Mouse (Mus musculus) liver, embryonic 14.5 days (tissue): ENCODE measurements around the gene Clec1b. TPM values are rescaled to one million over a fixed set of nuclear protein-coding genes. Genes with fewer than 3 reads are reported as not detected.

ENCODE experiments used
- ATAC-seq: fragments of 200-750 bp; cut with Nextera tagmentation; 2 replicates; pipeline ENCODE4 v1.8.0; 2017; ENCODE audit warnings: moderate number of reproducible peaks, mild to moderate bottlenecking, moderate library complexity; ENCODE audit not compliant: insufficient read depth
- DNase-seq, 3 experiments: peaks; one replicate each; pipeline ENCODE4 v3.0.0-alpha.2; 2012 to 2013; ENCODE audit warnings: low read depth in 3 of 3, low spot score in 3 of 3
- H3K27ac ChIP-seq: fragments of 300-500 bp; sonication (generic); 2 replicates; pipeline ENCODE4 v1.5.1; 2014; ENCODE audit warnings: moderate library complexity, mild to moderate bottlenecking, control low read depth, inconsistent platforms
- H3K27me3 ChIP-seq: fragments of 300-500 bp; sonication (generic); 2 replicates; pipeline ENCODE4 v1.6.1; 2014; ENCODE audit warnings: mild to moderate bottlenecking, low read length, moderate library complexity; ENCODE audit not compliant: control insufficient read depth, insufficient read depth
- H3K36me3 ChIP-seq: fragments of 300-500 bp; sonication (generic); replicated peaks from 2 replicates; pipeline ENCODE4 v1.6.1; 2014; ENCODE audit warnings: low read depth; ENCODE audit not compliant: control insufficient read depth, insufficient read depth
- H3K4me1 ChIP-seq, 2 experiments: fragments of 200-500 bp in 1 of 2; fragments of 300-500 bp in 1 of 2; sonication (generic) in 1 of 2; replicated peaks; 2 replicates each; pipeline ENCODE4 v1.6.1; 2012 to 2014; ENCODE audit warnings: antibody characterized with exemption in 1 of 2, inconsistent platforms in 1 of 2, low read length in 1 of 2; ENCODE audit not compliant: control insufficient read depth in 2 of 2, insufficient read depth in 2 of 2
- H3K4me2 ChIP-seq: fragments of 300-500 bp; sonication (generic); 2 replicates; pipeline ENCODE4 v1.6.1; 2014; ENCODE audit warnings: low read depth, mild to moderate bottlenecking, control low read depth, moderate library complexity
- H3K4me3 ChIP-seq, 2 experiments: fragments of 200-500 bp in 1 of 2; fragments of 300-500 bp in 1 of 2; sonication (generic) in 1 of 2; 2 replicates each; pipeline ENCODE4 v1.5.1; 2012 to 2014; ENCODE audit warnings: low read depth in 2 of 2, low read length in 2 of 2, mild to moderate bottlenecking in 2 of 2, control low read depth in 1 of 2, inconsistent platforms in 1 of 2, moderate library complexity in 1 of 2; ENCODE audit not compliant: insufficient read depth in 1 of 2
- H3K9ac ChIP-seq: fragments of 300-500 bp; sonication (generic); replicated peaks from 2 replicates; pipeline ENCODE4 v1.6.1; 2014; ENCODE audit warnings: mild to moderate bottlenecking, control low read depth, moderate library complexity
- H3K9me3 ChIP-seq: fragments of 300-500 bp; sonication (generic); 2 replicates; pipeline ENCODE4 v1.6.1; 2016; ENCODE audit warnings: low read length, mixed read lengths; ENCODE audit not compliant: control insufficient read depth
- CTCF ChIP-seq: IDR thresholded peaks from 2 replicates; pipeline ENCODE4 v1.5.1; 2016; ENCODE audit warnings: antibody characterized with exemption, low read depth, control low read depth
- EP300 ChIP-seq: IDR thresholded peaks from 2 replicates; pipeline ENCODE4 v1.6.1; 2016; ENCODE audit warnings: antibody characterized with exemption, low read depth
- WGBS: fragments of 180-500 bp; shearing (Covaris S2); extraction: QIAGEN DNeasy Blood & Tissue Kit; methylation state at CpG from one replicate; pipeline ENCODE4 v1.1.7; 2014; ENCODE audit not compliant: insufficient replicate concordance; 5-methylcytosine and 5-hydroxymethylcytosine counted together
- polyA plus RNA-seq, 2 experiments: library from polyadenylated mRNA; depleted of rRNA in 1 of 2; stranded (reverse) in 1 of 2; unstranded in 1 of 2; fragments of >200 nt; fragmentation: Nextera tagmentation in 1 of 2; extraction: Ambion mirVana in 1 of 2; gene quantifications; 2 replicates each; pipeline versions ENCODE4 v1.2.1 to v1.2.3; 2012 to 2014

Clec1b gene
- polyA plus RNA-seq, 2 experiments = 12.5 to 23.3 TPM

DNA sequence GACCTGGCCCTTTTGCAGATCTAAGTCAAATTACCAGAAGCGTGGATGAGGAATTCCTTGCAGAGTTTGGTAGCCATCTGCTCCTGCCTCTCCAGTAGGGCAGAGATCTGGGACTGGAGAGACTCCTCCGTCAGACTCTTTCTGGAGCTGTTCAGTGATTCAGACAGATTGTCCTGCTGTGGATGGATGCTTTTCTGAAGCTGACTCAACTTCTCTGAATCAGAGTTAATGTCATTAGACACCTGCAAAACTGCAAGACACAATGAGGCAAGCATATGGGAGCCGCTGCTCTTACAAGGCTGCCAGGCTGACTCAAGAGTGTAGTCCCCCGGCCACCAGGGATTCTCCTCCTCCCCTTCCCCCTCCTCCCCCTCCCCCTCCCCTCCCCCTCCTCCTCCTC lies 16.6 kb upstream of the Clec1b start:
- TF ChIP-seq EP300 (no peak), CTCF (no peak)
- WGBS = 64% methylated on average over 4 of the region's 4 CpGs
- no peaks in the 10 kb centered on the region for H3K9me3 ChIP-seq
- H3K4me3 ChIP-seq = no peak overlapping the region
- no peak overlapping the region for H3K4me2 ChIP-seq
- DNase-seq (no peak), ATAC-seq (no peak)
- H3K27ac ChIP-seq = no peak overlapping the region
- H3K36me3 ChIP-seq = no peaks in the 10 kb centered on the region
- no peaks in the 10 kb centered on the region for H3K4me1 ChIP-seq
- no peak overlapping the region for H3K9ac ChIP-seq
- H3K27me3 ChIP-seq = no peaks in the 10 kb centered on the region

DNA sequence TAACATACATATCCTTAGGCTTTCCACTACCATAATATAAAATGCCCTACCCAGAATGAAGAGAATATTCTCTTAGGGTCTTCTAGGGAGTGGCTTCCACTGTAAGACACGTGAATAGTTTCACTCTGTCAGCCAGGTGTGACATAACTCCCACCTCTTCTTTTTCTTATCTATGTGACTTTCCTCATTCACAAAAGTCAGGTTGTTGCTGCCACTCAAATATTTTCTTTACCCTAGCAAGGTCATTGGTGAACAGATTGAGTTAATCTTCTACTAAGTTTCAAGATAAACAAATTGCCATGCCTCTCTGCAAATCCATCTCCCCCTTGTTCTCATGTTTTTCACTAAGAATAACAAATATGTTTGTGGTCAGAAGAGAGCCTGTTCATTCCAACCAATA lies 15.4 kb upstream of the Clec1b start:
- H3K4me1 ChIP-seq = no peaks in the 10 kb centered on the region
- peak in 1 of 3 experiments; percentile 5 for DNase-seq

DNA sequence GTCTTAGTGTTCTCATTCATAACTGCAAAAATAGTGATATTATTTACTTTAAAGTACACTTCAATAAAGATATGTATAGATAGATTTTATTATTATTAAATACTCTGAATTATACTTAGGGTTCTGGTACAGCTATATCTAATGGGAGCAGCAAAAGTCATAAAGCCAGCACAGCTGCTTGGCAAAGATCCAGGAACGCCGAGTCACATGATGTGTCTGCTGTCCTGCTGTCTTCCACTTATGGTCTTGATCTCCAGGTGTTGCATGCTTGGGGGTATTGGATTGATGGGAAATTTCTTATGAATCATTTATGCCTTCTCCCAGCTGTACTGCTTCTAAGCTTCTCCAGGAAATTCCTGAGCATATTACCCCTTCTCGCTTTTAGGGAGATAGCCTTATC lies 13.6 kb upstream of the Clec1b start:
- H3K27me3 ChIP-seq = no peaks in the 10 kb centered on the region
- no peak overlapping the region for H3K4me3 ChIP-seq
- no peak for ATAC-seq
- no peak overlapping the region for H3K9ac ChIP-seq
- no peak overlapping the region for H3K27ac ChIP-seq
- no peaks in the 10 kb centered on the region for H3K9me3 ChIP-seq
- H3K36me3 ChIP-seq = no peaks in the 10 kb centered on the region
- no peak overlapping the region for H3K4me2 ChIP-seq
- no peaks in the 10 kb centered on the region for H3K4me1 ChIP-seq
- no peak for TF ChIP-seq EP300
- TF ChIP-seq CTCF = no peak
- no peak for DNase-seq
- 65% methylated on average over 3 of the region's 3 CpGs for WGBS

More for the DNA sequence above, 15.4 kb upstream of the Clec1b start:
- WGBS = 29% methylated on average over 1 of the region's 1 CpGs
- Histone ChIP-seq H3K4me3 (no peak overlapping the region), H3K9me3 (no peaks in the 10 kb centered on the region), H3K4me2 (no peak overlapping the region), H3K27ac (no peak overlapping the region), H3K27me3 (no peaks in the 10 kb centered on the region), H3K36me3 (no peaks in the 10 kb centered on the region), H3K9ac (no peak overlapping the region)
- TF ChIP-seq CTCF = no peak
- no peak for TF ChIP-seq EP300
- ATAC-seq = no peak

DNA sequence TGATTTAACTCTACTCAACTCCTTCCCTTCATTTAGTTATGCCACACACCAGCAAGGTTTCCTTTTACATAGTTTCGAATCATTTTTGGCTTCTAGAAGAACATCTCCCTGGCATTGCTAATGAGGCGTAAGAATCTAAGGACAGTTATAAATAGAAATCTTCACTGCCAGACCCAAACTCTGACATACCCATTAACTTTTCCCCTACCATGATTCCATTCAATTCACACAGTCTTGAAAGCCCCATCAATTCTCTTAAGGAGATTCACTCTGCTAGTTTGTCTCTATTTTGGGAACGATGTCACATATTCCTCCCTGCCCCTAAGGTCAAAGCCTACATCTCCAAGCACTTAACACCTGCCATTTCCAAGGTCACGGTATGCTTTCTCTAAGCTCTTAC lies 12.1 kb upstream of the Clec1b start:
- Histone ChIP-seq H3K4me1 (no peaks in the 10 kb centered on the region), H3K36me3 (no peaks in the 10 kb centered on the region), H3K4me2 (no peak overlapping the region), H3K9me3 (no peaks in the 10 kb centered on the region), H3K9ac (no peak overlapping the region), H3K27me3 (no peaks in the 10 kb centered on the region), H3K27ac (no peak overlapping the region), H3K4me3 (no peak overlapping the region)
- no peak for TF ChIP-seq EP300
- no peak for TF ChIP-seq CTCF
- WGBS = 70% methylated on average over 4 of the region's 4 CpGs
- no peak for DNase-seq
- no peak for ATAC-seq

DNA sequence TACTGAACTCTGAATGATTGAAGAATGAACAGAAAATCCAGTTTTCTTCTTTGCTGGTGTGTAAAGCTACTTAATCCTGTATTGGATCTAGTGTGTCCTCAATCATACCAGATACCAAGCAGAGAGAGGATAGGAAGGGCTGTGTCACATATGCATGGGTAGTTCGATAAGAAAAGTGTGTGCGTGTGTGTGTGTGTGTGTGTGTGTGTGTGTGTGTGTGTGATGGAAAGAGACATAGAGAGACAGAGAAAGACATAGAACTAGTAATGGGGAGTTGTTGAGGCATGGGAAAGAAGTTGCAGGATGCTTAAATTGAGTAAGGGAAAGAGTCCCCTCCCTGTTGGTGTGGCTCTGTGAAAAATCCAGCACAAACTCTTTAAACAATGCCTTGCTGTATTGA lies 11.3 kb upstream of the Clec1b start, which contains the start of gene Clec12b:
Gene Clec12b, minus strand, starts transcription at position 101 of the 400 bp plus-strand sequence.
- 59% methylated on average over 2 of the region's 2 CpGs for WGBS
- DNase-seq = no peak
- H3K9me3 ChIP-seq = no peaks in the 10 kb centered on the region
- no peaks in the 10 kb centered on the region for H3K36me3 ChIP-seq
- H3K9ac ChIP-seq = no peak within 1 kb of the TSS
- no peak within 1 kb of the TSS for H3K4me3 ChIP-seq
- no peaks in the 10 kb centered on the region for H3K4me1 ChIP-seq
- no peak for ATAC-seq
- no peak within 1 kb of the TSS for H3K27ac ChIP-seq
- H3K4me2 ChIP-seq = no peak within 1 kb of the TSS
- TF ChIP-seq CTCF = no peak
- TF ChIP-seq EP300 = no peak
- H3K27me3 ChIP-seq = no peaks in the 10 kb centered on the region
